Mouse (Mus musculus): ENCODE data around the gene Gclm. TPM values are rescaled to one million over a fixed set of nuclear protein-coding genes. Genes with fewer than 3 reads are reported as not detected.

The Gclm gene
- polyA plus RNA-seq (2017; shearing (Covaris generic)) = 90.3 TPM

GRCm38 (mm10) chr3:122245215-122245877 is at the start of gene Gclm:
TSS of gene Gclm (plus strand) at chr3:122245557.

GRCm38 (mm10) chr3:122274241-122275024 is 29.1 kb downstream of the Gclm start, which contains the start of gene Dnttip2:
TSS of gene Dnttip2 (plus strand) at chr3:122274388.

GRCm38 (mm10) chr3:122293954-122294850 is 48.8 kb downstream of the Gclm start, which contains the start of gene Bcar3:
TSS of gene Bcar3 (plus strand) at chr3:122294136.

Other genes starting within 250 kb of the Gclm start
- gene Abca4, start 201.1 kb upstream of the Gclm start, polyA plus RNA-seq (2017; shearing (Covaris generic)) = not detected
- 92.5 TPM for gene Dnttip2, start 28.8 kb downstream of the Gclm start, polyA plus RNA-seq (2017; shearing (Covaris generic))
- 0.65 TPM for gene Bcar3, start 48.6 kb downstream of the Gclm start, polyA plus RNA-seq (2017; shearing (Covaris generic))